Mouse (Mus musculus): ENCODE data around the gene Sirt4. TPM values are rescaled to one million over a fixed set of nuclear protein-coding genes. Genes with fewer than 3 reads are reported as not detected.
A peak's percentile ranks its signal among the peaks of the same experiment; 100 is the strongest.

Sirt4 gene
- polyA plus RNA-seq, 1 experiment from 2014 or later: 6.0 TPM

DNA sequence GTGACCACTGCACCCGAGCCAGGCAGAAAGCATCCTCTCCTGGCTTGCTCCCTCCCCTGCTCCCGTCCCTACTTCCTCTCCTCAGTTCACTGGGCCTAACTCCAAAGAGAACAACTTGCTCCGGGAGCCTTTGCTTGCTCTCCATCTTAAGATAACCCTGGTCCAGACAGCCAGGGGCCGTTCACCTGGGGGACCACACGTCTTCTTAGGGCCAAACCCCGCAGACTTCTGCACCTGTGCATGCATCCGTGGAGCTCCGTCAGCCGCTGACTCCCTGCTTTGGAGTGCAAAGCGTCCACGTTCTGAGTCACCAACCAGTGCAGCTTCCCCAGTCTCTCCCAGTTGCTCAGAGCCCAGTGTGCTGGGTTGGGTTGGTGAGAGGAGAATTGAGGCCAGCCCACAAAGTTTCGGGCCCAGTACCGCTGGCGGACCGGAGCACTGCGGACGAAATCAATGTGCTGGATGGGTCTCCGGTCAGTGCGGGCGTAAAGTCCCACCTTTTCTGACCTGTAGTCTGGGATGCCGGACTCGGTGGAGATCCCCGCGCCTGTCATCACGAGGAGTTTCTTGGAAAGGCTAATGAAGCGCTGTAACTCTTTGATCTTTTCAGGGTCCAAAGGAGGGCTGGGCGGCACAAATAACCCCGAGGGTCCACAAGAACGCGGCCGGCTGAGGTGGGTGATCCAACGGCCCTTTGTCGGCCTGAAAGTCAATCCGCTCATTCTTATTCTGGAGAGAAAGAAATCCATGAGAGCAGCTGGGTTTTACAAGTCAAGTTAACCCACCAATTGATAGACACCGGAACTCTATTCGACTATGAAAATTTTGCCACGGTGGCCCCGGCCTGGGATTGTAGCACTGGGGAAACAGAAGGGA lies 1.9 kb downstream of the Sirt4 start:
- H3K9me3 ChIP-seq (replicated peaks): no peaks in the 10 kb centered on the region
- no peaks in the 10 kb centered on the region for H3K27me3 ChIP-seq
- no peaks in the 10 kb centered on the region for H3K36me3 ChIP-seq (replicated peaks)
- no peak overlapping the region for H3K4me2 ChIP-seq
- 70% methylated on average over 38 of the region's 38 CpGs for WGBS (ENCODE audit: insufficient replicate concordance)
- H3K4me3 ChIP-seq (replicated peaks): no peak overlapping the region
- H3K4me1 ChIP-seq (replicated peaks): peaks cover 26% of the 10 kb centered on the region
- H3K9ac ChIP-seq: no peak overlapping the region
- ATAC-seq (ENCODE audit: insufficient read depth): no peak
- no peak overlapping the region for H3K27ac ChIP-seq (replicated peaks)

DNA sequence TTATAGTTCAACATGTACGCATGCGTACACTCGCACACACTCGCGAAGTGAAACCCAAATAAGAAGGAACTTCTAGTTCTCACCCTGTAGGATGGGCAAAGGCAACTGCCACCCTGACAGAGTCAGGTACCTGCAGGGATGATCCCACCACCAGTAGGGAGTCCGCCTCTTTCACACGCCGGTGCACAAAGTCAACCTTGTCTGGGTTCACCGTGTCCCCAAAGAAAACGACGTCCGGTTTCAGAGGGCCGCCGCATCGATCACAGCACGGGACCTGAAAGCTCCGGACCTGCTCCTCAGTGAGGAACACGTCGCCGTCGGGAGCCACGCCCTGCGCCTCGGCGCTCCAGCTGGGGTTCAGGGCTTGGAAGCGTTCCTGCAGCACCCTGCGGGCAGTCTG lies 4.4 kb downstream of the Sirt4 start:
- Histone ChIP-seq H3K27ac (replicated peaks) (no peak overlapping the region), H3K4me3 (replicated peaks) (peak overlapping the region; percentile 33), H3K9ac (no peak overlapping the region), H3K4me1 (replicated peaks) (peaks cover 35% of the 10 kb centered on the region), H3K4me2 (peak overlapping the region; percentile 53), H3K9me3 (replicated peaks) (no peaks in the 10 kb centered on the region), H3K27me3 (no peaks in the 10 kb centered on the region), H3K36me3 (replicated peaks) (no peaks in the 10 kb centered on the region)
- no peak for ATAC-seq (ENCODE audit: insufficient read depth)
- 39% methylated on average over 27 of the region's 27 CpGs for WGBS (ENCODE audit: insufficient replicate concordance)

DNA sequence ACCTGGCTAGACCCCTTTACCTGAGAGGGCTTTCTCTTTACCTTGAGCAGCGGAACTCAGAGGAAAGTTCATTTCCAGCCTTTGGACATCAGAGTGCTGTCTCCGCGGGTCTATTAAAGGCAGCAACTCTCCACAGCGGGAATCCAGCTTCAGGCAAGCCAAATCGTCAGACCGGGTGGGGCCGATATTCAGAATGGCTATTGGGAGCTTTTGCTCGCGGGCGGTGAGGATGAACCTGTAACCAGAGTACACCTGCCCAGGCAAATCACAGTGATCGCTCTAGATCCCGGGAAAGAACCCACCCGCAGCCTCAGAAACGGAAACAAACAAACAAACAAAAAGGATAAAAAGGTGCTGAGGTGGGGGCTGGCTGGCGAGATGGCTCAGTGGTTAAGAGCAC lies 5.0 kb downstream of the Sirt4 start:
- Histone ChIP-seq H3K9me3 (replicated peaks) (no peaks in the 10 kb centered on the region), H3K4me1 (replicated peaks) (peaks cover 31% of the 10 kb centered on the region), H3K9ac (no peak overlapping the region), H3K27ac (replicated peaks) (no peak overlapping the region), H3K4me3 (replicated peaks) (no peak overlapping the region), H3K36me3 (replicated peaks) (no peaks in the 10 kb centered on the region), H3K4me2 (peak overlapping the region; percentile 53; the same call in 1 of the 2 replicates), H3K27me3 (peaks cover 4% of the 10 kb centered on the region; the same call in 1 of the 2 replicates)
- ATAC-seq (ENCODE audit: insufficient read depth): no peak
- 70% methylated on average over 15 of the region's 15 CpGs for WGBS (ENCODE audit: insufficient replicate concordance)

DNA sequence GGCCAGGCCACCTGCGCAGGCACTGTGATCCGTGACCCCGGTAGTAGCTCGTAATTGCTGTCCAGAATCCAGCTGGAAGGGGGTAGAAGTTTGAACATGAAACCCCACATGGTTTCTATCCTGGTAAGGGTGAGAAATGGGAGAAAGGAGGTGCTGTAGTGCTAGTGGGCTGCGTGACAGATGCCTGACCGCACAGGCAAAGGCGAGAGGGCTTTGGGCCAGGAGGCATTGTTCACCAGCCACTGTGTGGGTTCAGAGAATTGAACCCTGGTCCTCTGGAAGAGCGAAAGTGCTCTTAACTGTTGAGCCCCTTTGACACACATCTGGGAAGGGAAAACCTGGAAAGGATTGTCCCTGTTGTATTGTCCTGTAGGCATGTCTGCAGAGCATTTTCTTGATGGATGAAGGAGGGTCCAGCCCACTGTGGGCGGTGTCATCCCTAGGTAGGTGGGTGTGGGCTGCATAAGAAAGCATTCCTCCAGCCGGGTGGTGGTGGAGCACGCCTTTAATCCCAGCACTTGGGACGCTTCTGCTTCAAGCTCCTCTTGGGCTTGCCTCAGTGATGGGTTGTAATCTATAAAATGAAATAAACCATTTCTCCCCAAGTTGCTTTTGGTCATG lies 8.3 kb downstream of the Sirt4 start:
- 40% methylated on average over 12 of the region's 12 CpGs for WGBS (ENCODE audit: insufficient replicate concordance)
- H3K27me3 ChIP-seq: peaks cover 15% of the 10 kb centered on the region; the same call in 1 of the 2 replicates
- no peaks in the 10 kb centered on the region for H3K9me3 ChIP-seq (replicated peaks)
- H3K4me1 ChIP-seq (replicated peaks): peaks cover 28% of the 10 kb centered on the region
- no peaks in the 10 kb centered on the region for H3K36me3 ChIP-seq (replicated peaks)
- ATAC-seq (ENCODE audit: insufficient read depth): no peak
- H3K4me3 ChIP-seq (replicated peaks): peak overlapping the region; percentile 36
- no peak overlapping the region for H3K27ac ChIP-seq (replicated peaks)
- H3K4me2 ChIP-seq: peak overlapping the region; percentile 58
- no peak overlapping the region for H3K9ac ChIP-seq

DNA sequence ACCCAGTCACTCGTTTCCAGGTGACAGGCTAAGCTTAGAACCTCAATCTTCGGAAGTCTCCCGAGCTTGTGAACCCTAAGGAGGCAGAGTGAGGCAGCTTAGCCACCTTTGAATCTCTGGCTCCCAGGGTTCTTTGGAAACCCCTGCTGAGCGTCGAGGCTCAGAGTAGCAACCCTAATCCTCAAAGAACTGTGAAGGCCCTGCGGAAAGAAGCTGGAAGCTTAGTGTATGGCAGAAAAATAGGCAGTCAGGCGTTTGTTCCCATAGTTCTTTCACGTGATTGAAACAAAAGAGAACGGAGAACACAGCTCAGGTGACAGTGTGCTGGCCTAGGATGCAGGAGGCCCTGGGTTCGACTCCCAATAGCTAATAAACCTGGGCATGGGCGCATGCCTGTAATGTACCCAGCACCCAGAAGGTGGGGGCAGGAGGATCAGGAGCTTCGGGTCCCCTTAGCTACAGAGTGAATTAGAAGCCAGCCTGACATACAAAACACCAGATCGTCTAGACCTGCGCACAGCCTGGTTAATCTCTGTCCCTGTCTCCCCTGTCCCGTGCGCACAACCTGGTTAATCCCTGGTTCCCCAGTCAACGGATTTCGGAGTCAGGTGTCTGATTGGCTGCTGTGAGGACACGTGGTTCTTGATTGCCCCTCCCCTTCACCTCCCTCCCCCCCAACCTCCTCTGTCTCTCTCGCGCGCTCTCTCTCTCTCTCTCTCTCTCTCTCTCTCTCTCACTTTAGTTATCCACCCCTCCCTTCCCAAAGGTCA lies 9.0 kb downstream of the Sirt4 start:
- peak overlapping the region; percentile 58 for H3K4me2 ChIP-seq
- ATAC-seq (ENCODE audit: insufficient read depth): peak; percentile 64
- no peak overlapping the region for H3K27ac ChIP-seq (replicated peaks)
- no peak overlapping the region for H3K9ac ChIP-seq
- peaks cover 18% of the 10 kb centered on the region for H3K27me3 ChIP-seq
- H3K4me1 ChIP-seq (replicated peaks): peaks cover 32% of the 10 kb centered on the region
- WGBS (ENCODE audit: insufficient replicate concordance): 17% methylated on average over 22 of the region's 22 CpGs
- H3K36me3 ChIP-seq (replicated peaks): no peaks in the 10 kb centered on the region
- peak overlapping the region; percentile 36 for H3K4me3 ChIP-seq (replicated peaks)
- no peaks in the 10 kb centered on the region for H3K9me3 ChIP-seq (replicated peaks)

DNA sequence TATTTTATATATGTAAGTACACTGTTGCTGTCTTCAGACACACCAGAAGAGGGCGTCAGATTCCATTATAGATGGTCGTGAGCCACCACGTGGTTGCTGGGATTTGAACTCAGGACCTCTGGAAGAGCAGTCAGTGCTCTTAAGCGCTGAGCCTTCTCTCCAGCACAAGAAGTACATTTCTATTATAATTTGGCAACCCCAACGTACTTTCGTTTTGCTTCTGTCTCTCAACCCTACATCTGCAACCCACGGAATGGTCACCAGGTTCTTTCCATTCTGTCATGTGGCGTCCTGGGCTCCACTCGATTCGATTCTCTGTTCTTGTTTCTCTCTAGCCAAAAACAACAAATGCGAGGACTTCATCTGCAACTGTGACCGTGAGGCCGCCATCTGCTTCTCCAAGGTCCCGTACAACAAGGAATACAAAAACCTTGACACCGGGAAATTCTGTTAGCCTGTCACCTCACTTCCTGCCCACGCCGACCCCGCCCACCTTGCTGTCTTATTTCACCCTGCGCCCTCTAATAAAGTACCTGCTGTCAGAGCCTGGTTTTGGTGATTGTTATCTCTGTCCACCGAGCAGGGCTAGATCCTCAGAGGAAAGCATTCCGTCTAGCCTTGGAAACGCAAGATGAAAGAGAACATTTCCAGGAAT lies 10.2 kb downstream of the Sirt4 start:
- H3K27ac ChIP-seq (replicated peaks): no peak overlapping the region
- no peak overlapping the region for H3K4me3 ChIP-seq (replicated peaks)
- H3K27me3 ChIP-seq: peaks cover 22% of the 10 kb centered on the region
- H3K36me3 ChIP-seq (replicated peaks): no peaks in the 10 kb centered on the region
- 48% methylated on average over 22 of the region's 22 CpGs for WGBS (ENCODE audit: insufficient replicate concordance)
- H3K4me2 ChIP-seq: peak overlapping the region; percentile 27
- ATAC-seq (ENCODE audit: insufficient read depth): no peak
- H3K9me3 ChIP-seq (replicated peaks): no peaks in the 10 kb centered on the region
- H3K4me1 ChIP-seq (replicated peaks): peaks cover 23% of the 10 kb centered on the region
- H3K9ac ChIP-seq: no peak overlapping the region

DNA sequence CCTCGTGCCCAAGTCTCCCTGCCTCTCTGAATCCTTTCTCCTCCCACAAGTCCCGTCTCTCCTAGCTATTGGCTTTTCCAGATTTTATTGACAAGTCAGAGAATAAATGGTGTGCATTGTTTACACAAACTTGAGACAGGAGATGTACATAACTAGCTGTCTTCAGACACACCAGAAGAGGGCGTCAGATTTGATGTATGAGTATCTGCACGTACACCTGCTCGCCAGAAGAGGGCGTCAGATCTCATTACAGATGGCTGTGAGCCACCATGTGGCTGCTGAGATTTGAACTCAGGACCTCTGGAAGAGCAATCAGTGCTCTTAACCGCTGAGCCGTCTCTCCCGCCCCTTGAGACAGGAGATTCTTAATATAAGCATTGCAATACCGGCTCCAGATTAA lies 11.3 kb downstream of the Sirt4 start:
- H3K9me3 ChIP-seq (replicated peaks): no peaks in the 10 kb centered on the region
- no peak overlapping the region for H3K4me2 ChIP-seq
- H3K27me3 ChIP-seq: peaks cover 22% of the 10 kb centered on the region
- H3K4me1 ChIP-seq (replicated peaks): peaks cover 23% of the 10 kb centered on the region
- H3K9ac ChIP-seq: no peak overlapping the region
- 53% methylated on average over 10 of the region's 10 CpGs for WGBS (ENCODE audit: insufficient replicate concordance)
- H3K4me3 ChIP-seq (replicated peaks): no peak overlapping the region
- no peaks in the 10 kb centered on the region for H3K36me3 ChIP-seq (replicated peaks)
- H3K27ac ChIP-seq (replicated peaks): no peak overlapping the region
- no peak for ATAC-seq (ENCODE audit: insufficient read depth)

DNA sequence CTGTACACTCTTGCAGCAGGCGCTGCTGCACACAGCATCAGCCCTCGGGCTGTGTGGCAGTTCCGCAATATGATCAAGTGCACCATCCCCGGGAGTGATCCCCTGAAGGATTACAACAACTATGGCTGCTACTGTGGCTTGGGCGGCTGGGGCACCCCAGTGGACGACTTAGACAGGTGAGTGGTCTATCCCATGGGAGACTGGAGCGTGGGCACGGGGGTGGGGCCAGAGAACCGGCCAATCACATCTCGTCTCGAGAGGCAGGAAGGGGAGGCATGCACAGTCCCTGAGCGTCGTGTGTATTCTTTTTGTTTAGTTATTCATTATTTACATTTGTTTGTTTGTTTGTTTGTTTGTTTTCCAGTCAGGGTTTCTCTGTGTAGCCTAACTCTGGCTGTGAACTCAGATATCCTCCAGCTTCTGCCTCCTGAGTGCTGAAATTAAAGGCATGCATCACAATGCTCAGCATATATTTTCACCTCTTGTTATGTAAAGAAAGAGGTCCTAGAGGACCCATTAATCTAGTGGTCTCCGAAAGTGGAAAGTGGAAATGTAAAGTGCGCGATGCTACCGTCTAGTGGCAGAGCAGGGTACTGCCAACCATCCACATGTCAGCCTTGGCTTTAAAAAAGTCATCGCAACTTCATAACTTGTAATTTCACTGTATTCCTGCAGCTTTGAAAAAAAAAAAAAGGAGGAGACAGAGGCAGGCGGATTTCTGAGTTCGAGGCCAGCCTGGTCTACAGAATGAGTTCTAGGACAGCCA lies 13.6 kb downstream of the Sirt4 start:
- Histone ChIP-seq H3K27ac (replicated peaks) (no peak overlapping the region), H3K4me1 (replicated peaks) (peaks cover 23% of the 10 kb centered on the region), H3K9me3 (replicated peaks) (no peaks in the 10 kb centered on the region), H3K4me3 (replicated peaks) (no peak overlapping the region), H3K36me3 (replicated peaks) (no peaks in the 10 kb centered on the region), H3K27me3 (peaks cover 22% of the 10 kb centered on the region), H3K9ac (no peak overlapping the region), H3K4me2 (peak overlapping the region; percentile 38)
- ATAC-seq (ENCODE audit: insufficient read depth): no peak
- whole genome bisulfite sequencing (ENCODE audit: insufficient replicate concordance): 31% methylated on average over 20 of the region's 20 CpGs

DNA sequence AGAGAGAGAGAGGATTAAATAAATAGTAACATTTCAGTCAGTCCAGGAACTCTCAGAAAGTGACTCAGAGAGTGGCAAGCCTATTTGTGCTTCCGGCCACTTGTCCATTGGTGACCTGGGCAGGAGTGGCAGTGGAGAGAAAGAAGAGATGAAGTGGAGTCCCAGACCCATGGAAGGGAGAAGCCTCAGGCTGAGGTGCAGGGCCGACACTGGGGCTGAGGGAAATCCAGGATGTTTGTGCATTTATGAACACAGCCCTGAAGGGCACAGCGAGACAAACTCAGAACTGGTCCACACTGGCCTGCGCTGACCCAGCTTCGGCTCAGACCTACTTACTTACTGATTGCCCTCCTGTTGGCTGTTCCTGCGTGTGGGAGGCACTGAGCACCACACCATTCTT lies 14.7 kb downstream of the Sirt4 start:
- no peak for ATAC-seq (ENCODE audit: insufficient read depth)
- Histone ChIP-seq H3K4me2 (no peak overlapping the region), H3K9ac (no peak overlapping the region), H3K27ac (replicated peaks) (no peak overlapping the region), H3K9me3 (replicated peaks) (no peaks in the 10 kb centered on the region), H3K4me3 (replicated peaks) (no peak overlapping the region), H3K4me1 (replicated peaks) (peaks cover 21% of the 10 kb centered on the region), H3K27me3 (peaks cover 20% of the 10 kb centered on the region), H3K36me3 (replicated peaks) (no peaks in the 10 kb centered on the region)
- 64% methylated on average over 6 of the region's 6 CpGs for WGBS (ENCODE audit: insufficient replicate concordance)

DNA sequence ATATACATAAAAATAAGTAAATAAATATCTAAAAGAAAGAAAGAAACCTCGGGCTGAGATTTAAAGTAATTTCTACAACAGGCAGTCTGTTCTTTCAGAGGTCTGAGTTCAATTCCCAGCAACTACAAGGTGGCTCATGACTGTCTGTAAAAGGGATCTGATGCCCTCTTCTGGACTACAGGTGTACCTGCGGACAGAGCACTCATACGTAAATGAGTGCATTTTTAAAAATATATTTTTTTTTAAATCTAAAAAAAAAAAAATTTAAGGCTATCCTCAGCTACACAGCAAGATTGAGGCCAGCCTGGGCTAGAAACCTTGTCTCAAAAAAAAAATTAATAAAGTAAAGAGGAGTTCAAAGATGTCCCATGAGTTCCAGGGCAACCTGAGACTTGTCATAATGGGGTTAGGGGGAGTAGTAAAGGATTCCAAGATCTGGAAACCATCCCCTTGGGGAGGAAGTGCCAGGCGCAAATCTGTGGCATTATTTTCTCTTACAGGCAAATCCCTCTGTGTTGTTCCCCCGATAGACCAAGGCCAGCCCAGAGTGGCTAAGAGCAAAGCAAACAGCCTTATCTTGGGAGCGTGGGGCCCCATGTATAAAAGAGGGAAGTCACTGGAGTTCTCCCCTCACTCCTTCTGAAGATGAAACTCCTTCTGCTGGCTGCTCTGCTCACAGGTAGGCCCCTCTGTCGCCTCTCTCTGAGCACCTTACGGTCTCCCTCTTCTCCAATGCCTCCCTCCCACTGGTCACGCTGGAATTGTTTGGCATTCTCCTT lies 18.7 kb downstream of the Sirt4 start, which contains the start of gene Pla2g1b:
TSS of gene Pla2g1b (plus strand) at position 621 of the 779 bp plus-strand sequence.
- H3K4me1 ChIP-seq (replicated peaks): peaks cover 11% of the 10 kb centered on the region
- no peak within 1 kb of the TSS for H3K27ac ChIP-seq (replicated peaks)
- peaks cover 6% of the 10 kb centered on the region for H3K27me3 ChIP-seq
- no peak for ATAC-seq (ENCODE audit: insufficient read depth)
- H3K36me3 ChIP-seq (replicated peaks): no peaks in the 10 kb centered on the region
- no peaks in the 10 kb centered on the region for H3K9me3 ChIP-seq (replicated peaks)
- 19% methylated on average over 9 of the region's 9 CpGs for WGBS (ENCODE audit: insufficient replicate concordance)
- no peak within 1 kb of the TSS for H3K9ac ChIP-seq
- no peak within 1 kb of the TSS for H3K4me3 ChIP-seq (replicated peaks)
- H3K4me2 ChIP-seq: no peak within 1 kb of the TSS

All from liver, embryonic 15.5 days (tissue).